Mouse (Mus musculus) heart, postnatal 0 days (tissue): ENCODE data around the gene Pfkfb1. TPM values are rescaled to one million over a fixed set of nuclear protein-coding genes. Genes with fewer than 3 reads are reported as not detected.
A peak's percentile ranks its signal among the peaks of the same experiment; 100 is the strongest.

Source experiments
- ATAC-seq: fragments of 200-750 bp; cut with Nextera tagmentation; 2 replicates; pipeline ENCODE4 v1.8.0; 2017; ENCODE audit warnings: low read depth, moderate number of reproducible peaks, moderate library complexity; ENCODE audit not compliant: insufficient read depth
- DNase-seq: peaks from one replicate; pipeline ENCODE4 v3.0.0-alpha.2; 2016; ENCODE audit warnings: low spot score
- H3K27ac ChIP-seq: fragments of 300-500 bp; sonication (generic); 2 replicates; pipeline ENCODE4 v1.5.1; 2014; ENCODE audit warnings: low read depth, mild to moderate bottlenecking
- H3K27me3 ChIP-seq: fragments of 300-500 bp; sonication (generic); 2 replicates; pipeline ENCODE4 v1.6.1; 2014; ENCODE audit warnings: low read length, mixed read lengths; ENCODE audit not compliant: control insufficient read depth, insufficient read depth
- H3K36me3 ChIP-seq: fragments of 300-500 bp; sonication (generic); replicated peaks from 2 replicates; pipeline ENCODE4 v1.6.1; 2014; ENCODE audit warnings: low read length, mixed read lengths; ENCODE audit not compliant: control insufficient read depth, insufficient read depth
- H3K4me1 ChIP-seq: fragments of 300-500 bp; sonication (generic); 2 replicates; pipeline ENCODE4 v1.6.1; 2014; ENCODE audit warnings: antibody characterized with exemption; ENCODE audit not compliant: control insufficient read depth, insufficient read depth
- H3K4me2 ChIP-seq: fragments of 300-500 bp; sonication (generic); 2 replicates; pipeline ENCODE4 v1.6.1; 2014; ENCODE audit warnings: low read depth, mild to moderate bottlenecking, low read length, moderate library complexity
- H3K4me3 ChIP-seq: fragments of 300-500 bp; sonication (generic); 2 replicates; pipeline ENCODE4 v1.5.1; 2014; ENCODE audit warnings: low read depth, low read length
- H3K9ac ChIP-seq: fragments of 300-500 bp; sonication (generic); replicated peaks from 2 replicates; pipeline ENCODE4 v1.6.1; 2014; ENCODE audit warnings: low read depth, low read length, mixed read lengths
- H3K9me3 ChIP-seq: fragments of 300-500 bp; sonication (generic); replicated peaks from 2 replicates; pipeline ENCODE4 v1.6.1; 2016; ENCODE audit warnings: low read length; ENCODE audit not compliant: control insufficient read depth
- CTCF ChIP-seq: IDR thresholded peaks from 2 replicates; pipeline ENCODE4 v1.5.1; 2016; ENCODE audit warnings: antibody characterized with exemption, control low read depth, low read depth
- EP300 ChIP-seq: IDR thresholded peaks from 2 replicates; pipeline ENCODE4 v1.6.1; 2016; ENCODE audit warnings: antibody characterized with exemption, low read depth
- WGBS: fragments of 180-500 bp; shearing (Covaris S2); extraction: QIAGEN DNeasy Blood & Tissue Kit; methylation state at CpG from one replicate; pipeline ENCODE4 v1.1.7; 2014; 5-methylcytosine and 5-hydroxymethylcytosine counted together
- polyA plus RNA-seq: library from polyadenylated mRNA; unstranded; fragments of >200 nt; fragmentation: Nextera tagmentation; extraction: Ambion mirVana; gene quantifications from 2 replicates; pipeline ENCODE4 v1.2.1, GENCODE M21; 2015
- total RNA-seq: library from RNA; depleted of rRNA; stranded (reverse); fragments of >200 nt; gene quantifications from 2 replicates; pipeline ENCODE4 v1.2.3, GENCODE M21; 2014; ENCODE audit warnings: low replicate concordance

The Pfkfb1 gene
- total and polyA plus RNA-seq, 2 experiments from 2014 or later, result 3.5 to 10.6 TPM

DNA sequence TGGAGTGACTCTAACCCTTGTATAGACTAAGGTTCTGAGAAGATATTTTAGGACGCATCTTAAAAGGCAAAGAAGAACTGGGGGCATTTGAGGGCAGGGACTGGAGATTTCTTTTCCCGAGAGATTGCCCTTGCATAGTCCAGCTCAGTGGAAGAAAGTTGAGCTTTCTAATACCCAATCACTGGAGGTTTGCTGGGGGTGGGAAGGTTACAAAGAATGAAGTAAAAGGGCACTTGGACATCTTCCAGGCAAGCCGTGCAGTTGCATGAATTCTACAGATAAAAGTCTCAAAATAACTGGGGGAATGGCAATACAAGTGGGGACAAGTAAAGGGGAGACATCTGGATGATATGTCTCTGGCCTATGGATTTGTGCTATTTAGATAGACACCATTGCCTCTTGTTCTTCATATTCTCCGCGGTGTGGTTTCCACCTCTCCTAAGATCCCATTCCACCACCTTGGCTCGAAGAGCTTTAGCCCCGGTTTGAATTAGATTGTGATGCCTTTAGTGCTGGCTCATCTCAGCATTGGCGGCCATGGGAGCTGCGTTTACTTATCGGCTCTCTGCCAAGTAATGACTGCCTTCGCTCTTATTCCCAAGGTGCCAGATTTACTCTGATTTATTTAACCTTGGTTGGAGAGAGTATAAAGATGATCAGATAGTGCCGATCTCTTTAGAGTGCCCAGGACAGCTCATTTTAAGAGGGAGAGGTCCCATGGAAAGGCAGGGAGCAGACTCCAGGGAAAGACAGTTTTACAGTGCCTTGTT lies 5.4 kb downstream of the Pfkfb1 start:
- peak overlapping the region; percentile 61 for H3K27ac ChIP-seq
- peak overlapping the region; percentile 12; the same call in 1 of the 2 replicates for H3K4me2 ChIP-seq
- 52% methylated on average over 12 of the region's 12 CpGs for WGBS
- H3K36me3 ChIP-seq, result no peaks in the 10 kb centered on the region
- ATAC-seq (peak; percentile 47; the same call in 1 of the 2 replicates), DNase-seq (peak; percentile 9)
- H3K9me3 ChIP-seq, result no peaks in the 10 kb centered on the region
- TF ChIP-seq CTCF (no peak), EP300 (no peak)
- H3K27me3 ChIP-seq, result no peaks in the 10 kb centered on the region
- H3K4me3 ChIP-seq, result no peak overlapping the region
- no peak overlapping the region for H3K9ac ChIP-seq
- H3K4me1 ChIP-seq, result no peaks in the 10 kb centered on the region

DNA sequence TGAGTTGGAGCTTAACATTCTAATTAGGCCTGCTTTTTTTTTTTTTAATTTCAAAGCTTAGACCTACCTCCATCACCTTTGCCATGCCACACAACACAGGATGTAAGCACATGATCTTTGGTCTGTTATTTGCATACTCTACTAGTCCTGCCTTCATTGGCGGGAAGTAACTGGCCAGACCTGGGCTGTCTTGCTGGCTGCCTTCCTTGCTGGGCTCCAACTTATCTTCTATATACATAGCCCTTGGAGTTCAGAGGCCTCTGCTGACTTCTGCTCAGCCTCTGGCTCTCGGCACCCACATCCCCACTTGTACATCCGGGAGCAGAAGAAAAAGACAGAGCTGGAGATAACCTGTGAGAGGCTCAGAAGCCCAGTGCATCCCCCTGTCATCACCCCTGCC lies 6.1 kb downstream of the Pfkfb1 start:
- Histone ChIP-seq H3K9me3 (no peaks in the 10 kb centered on the region), H3K4me2 (no peak overlapping the region), H3K27me3 (no peaks in the 10 kb centered on the region), H3K4me3 (no peak overlapping the region), H3K36me3 (no peaks in the 10 kb centered on the region), H3K27ac (no peak overlapping the region), H3K9ac (no peak overlapping the region), H3K4me1 (no peaks in the 10 kb centered on the region)
- WGBS, result 48% methylated on average over 3 of the region's 3 CpGs
- no peak for DNase-seq
- TF ChIP-seq EP300 (no peak), CTCF (no peak)
- no peak for ATAC-seq

DNA sequence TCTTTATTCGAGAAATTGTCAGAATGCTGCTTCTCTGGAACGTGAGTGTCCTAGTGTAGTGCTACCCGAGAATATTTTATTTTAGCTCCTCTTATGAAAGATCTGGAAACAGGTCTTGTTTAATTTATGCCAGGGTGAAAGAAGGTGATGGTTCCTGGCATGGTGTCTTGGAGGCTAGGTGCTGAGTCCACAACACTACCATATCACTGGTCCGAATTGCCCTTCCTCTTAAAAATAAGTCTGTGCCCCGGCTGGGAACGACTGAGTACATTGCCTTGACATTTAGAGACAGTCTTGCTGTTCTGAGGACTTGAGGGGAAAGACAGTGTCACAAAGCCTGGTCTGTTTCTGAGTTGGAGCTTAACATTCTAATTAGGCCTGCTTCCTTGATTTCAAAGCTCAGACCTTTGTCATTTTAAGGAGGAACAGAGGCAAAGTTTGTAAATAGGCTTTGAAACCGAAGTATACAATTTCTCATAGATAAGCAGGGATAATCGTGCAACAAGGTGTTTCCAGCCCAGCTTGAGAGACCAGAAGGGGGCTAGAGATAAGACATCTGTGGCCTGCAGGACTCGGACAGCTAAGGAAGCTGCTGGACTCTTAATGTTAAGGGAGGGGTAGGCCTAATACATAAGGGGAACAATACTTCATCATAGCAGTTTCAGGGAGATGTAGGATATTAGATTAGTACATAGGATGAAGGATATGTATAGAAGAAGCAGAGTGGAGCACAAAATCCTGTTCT lies 7.2 kb downstream of the Pfkfb1 start:
- ATAC-seq (no peak), DNase-seq (no peak)
- H3K4me3 ChIP-seq, result no peak overlapping the region
- TF ChIP-seq EP300 (no peak), CTCF (no peak)
- no peak overlapping the region for H3K4me2 ChIP-seq
- H3K27ac ChIP-seq, result no peak overlapping the region
- no peaks in the 10 kb centered on the region for H3K27me3 ChIP-seq
- H3K9ac ChIP-seq, result no peak overlapping the region
- 69% methylated on average over 9 of the region's 9 CpGs for WGBS
- no peaks in the 10 kb centered on the region for H3K36me3 ChIP-seq
- no peaks in the 10 kb centered on the region for H3K9me3 ChIP-seq
- no peaks in the 10 kb centered on the region for H3K4me1 ChIP-seq

DNA sequence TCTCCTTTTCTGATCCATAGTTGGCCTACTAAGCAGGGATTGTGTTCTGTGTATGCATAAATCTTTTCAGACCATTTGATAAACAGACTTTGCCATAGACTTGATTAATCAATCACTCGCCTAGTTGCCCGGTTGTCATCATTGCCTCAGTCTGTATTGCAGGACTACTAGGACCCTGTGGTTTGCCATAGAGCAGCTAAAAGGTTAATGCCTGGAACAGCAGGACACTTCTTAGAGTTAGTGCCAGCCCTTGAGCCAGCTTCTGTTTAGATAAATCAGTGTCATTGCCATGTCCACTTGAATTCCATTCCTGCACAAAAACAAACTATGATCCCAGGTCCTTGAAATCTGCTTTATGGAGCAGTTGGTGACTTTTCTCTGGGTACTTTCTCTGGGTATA lies 10.9 kb downstream of the Pfkfb1 start:
- H3K4me2 ChIP-seq, result no peak overlapping the region
- WGBS, result 74% methylated on average over 2 of the region's 2 CpGs
- H3K9me3 ChIP-seq, result no peaks in the 10 kb centered on the region
- H3K9ac ChIP-seq, result no peak overlapping the region
- H3K4me3 ChIP-seq, result no peak overlapping the region
- ATAC-seq, result no peak
- no peaks in the 10 kb centered on the region for H3K36me3 ChIP-seq
- H3K27me3 ChIP-seq, result no peaks in the 10 kb centered on the region
- DNase-seq, result no peak
- no peak overlapping the region for H3K27ac ChIP-seq
- H3K4me1 ChIP-seq, result no peaks in the 10 kb centered on the region
- TF ChIP-seq CTCF, result no peak
- no peak for TF ChIP-seq EP300

DNA sequence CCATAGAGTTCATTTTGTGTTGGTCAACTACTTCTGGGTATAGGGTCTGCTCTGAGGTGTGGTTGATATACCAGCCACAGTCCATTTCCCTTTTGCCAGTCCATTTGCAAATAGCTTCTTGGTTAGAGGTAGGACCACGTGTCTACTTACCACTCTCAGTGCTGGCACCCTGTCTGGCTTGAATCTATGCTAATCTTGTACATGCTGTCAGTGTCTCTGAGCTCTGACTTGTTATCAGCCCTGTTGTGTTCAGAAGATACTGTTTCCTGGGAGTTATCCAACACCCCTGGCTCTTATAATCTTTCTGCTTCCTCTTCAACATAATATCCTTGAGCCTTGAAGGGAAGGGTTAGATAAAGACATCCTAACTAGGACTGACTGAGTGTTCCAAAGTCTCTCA lies 48.4 kb downstream of the Pfkfb1 start:
- Histone ChIP-seq H3K36me3 (no peaks in the 10 kb centered on the region), H3K4me3 (no peak overlapping the region), H3K9ac (no peak overlapping the region), H3K4me2 (no peak overlapping the region), H3K27me3 (no peaks in the 10 kb centered on the region), H3K4me1 (no peaks in the 10 kb centered on the region), H3K9me3 (no peaks in the 10 kb centered on the region), H3K27ac (no peak overlapping the region)
- no peak for TF ChIP-seq EP300
- no peak for TF ChIP-seq CTCF
- ATAC-seq (no peak), DNase-seq (no peak)
- 26% methylated on average over 1 of the region's 1 CpGs for WGBS
